Mouse (Mus musculus): Measurements from ENCODE around the gene Atrnl1. TPM values are rescaled to one million over a fixed set of nuclear protein-coding genes. Genes with fewer than 3 reads are reported as not detected.

Atrnl1 gene
- total and polyA plus RNA-seq, 2 experiments from 2014 or later, result 5.4 to 60.5 TPM

GRCm38 (mm10) chr19:57995015-57995414, 384.2 kb downstream of the Atrnl1 start:
- Histone ChIP-seq H3K4me1 (ENCODE audit: insufficient read depth, low read length) (no peaks in the 10 kb centered on the region), H3K4me2 (ENCODE audit: low read depth, low read length, poor library complexity, severe bottlenecking) (no peak overlapping the region), H3K27me3 (ENCODE audit: insufficient read depth, low read length) (no peaks in the 10 kb centered on the region), H3K36me3 (ENCODE audit: insufficient read depth, low read length) (no peaks in the 10 kb centered on the region), H3K27ac (ENCODE audit: low read depth, low read length) (no peak overlapping the region), H3K9me3 (ENCODE audit: low read length) (no peaks in the 10 kb centered on the region), H3K4me3 (ENCODE audit: low read depth, low read length) (no peak overlapping the region), H3K9ac (replicated peaks; ENCODE audit: low read length, poor library complexity, severe bottlenecking) (no peak overlapping the region)
- TF ChIP-seq CTCF (IDR thresholded peaks at IDR 0.05), result no peak
- ATAC-seq (ENCODE audit: low FRiP score) (no peak), DNase-seq (ENCODE audit: low spot score) (no peak)
- WGBS, result 96% methylated on average over 8 of the region's 8 CpGs

GRCm38 (mm10) chr19:57997961-57998360, 387.1 kb downstream of the Atrnl1 start:
- Histone ChIP-seq H3K36me3 (ENCODE audit: insufficient read depth, low read length) (no peaks in the 10 kb centered on the region), H3K27me3 (ENCODE audit: insufficient read depth, low read length) (no peaks in the 10 kb centered on the region), H3K9me3 (ENCODE audit: low read length) (no peaks in the 10 kb centered on the region), H3K27ac (ENCODE audit: low read depth, low read length) (no peak overlapping the region), H3K4me3 (ENCODE audit: low read depth, low read length) (no peak overlapping the region), H3K9ac (replicated peaks; ENCODE audit: low read length, poor library complexity, severe bottlenecking) (no peak overlapping the region), H3K4me1 (ENCODE audit: insufficient read depth, low read length) (no peaks in the 10 kb centered on the region), H3K4me2 (ENCODE audit: low read depth, low read length, poor library complexity, severe bottlenecking) (no peak overlapping the region)
- no peak for ATAC-seq (ENCODE audit: low FRiP score)
- 41% methylated on average over 4 of the region's 4 CpGs for WGBS
- TF ChIP-seq CTCF (IDR thresholded peaks at IDR 0.05), result peak; percentile 69
- DNase-seq (ENCODE audit: low spot score), result peak; percentile 62

GRCm38 (mm10) chr19:58011636-58012035, 400.8 kb downstream of the Atrnl1 start:
- H3K27me3 ChIP-seq (ENCODE audit: insufficient read depth, low read length), result no peaks in the 10 kb centered on the region
- no peaks in the 10 kb centered on the region for H3K36me3 ChIP-seq (ENCODE audit: insufficient read depth, low read length)
- H3K9ac ChIP-seq (replicated peaks; ENCODE audit: low read length, poor library complexity, severe bottlenecking), result no peak overlapping the region
- no peak overlapping the region for H3K27ac ChIP-seq (ENCODE audit: low read depth, low read length)
- TF ChIP-seq CTCF (IDR thresholded peaks at IDR 0.05), result no peak
- WGBS, result 84% methylated on average over 1 of the region's 1 CpGs
- no peak overlapping the region for H3K4me3 ChIP-seq (ENCODE audit: low read depth, low read length)
- H3K9me3 ChIP-seq (ENCODE audit: low read length), result no peaks in the 10 kb centered on the region
- H3K4me1 ChIP-seq (ENCODE audit: insufficient read depth, low read length), result no peaks in the 10 kb centered on the region
- DNase-seq (ENCODE audit: low spot score), result no peak
- H3K4me2 ChIP-seq (ENCODE audit: low read depth, low read length, poor library complexity, severe bottlenecking), result no peak overlapping the region
- no peak for ATAC-seq (ENCODE audit: low FRiP score)

DNA sequence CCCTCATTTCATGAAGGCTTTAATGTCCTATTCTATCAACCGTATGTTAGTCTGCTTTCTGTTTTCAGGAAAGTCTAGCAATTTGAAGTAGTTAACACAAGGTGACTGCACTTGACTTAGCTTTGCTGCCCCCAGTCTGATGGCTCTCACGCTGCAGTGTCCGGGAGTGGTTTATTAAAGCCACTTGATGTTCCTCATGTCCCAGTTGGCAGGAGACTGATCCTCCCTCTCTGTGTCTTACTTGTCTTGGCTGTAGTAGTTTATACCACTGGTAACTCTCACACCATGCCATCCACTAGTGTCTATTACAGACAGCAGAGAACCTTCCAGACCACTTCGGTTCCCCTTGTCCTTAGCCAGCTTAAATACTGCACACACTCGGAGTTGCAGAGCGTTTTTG, 404.9 kb downstream of the Atrnl1 start:
- H3K27ac ChIP-seq (ENCODE audit: low read depth, low read length), result no peak overlapping the region

GRCm38 (mm10) chr19:58016561-58017453, 406.0 kb downstream of the Atrnl1 start:
- Histone ChIP-seq H3K4me3 (ENCODE audit: low read depth, low read length) (no peak overlapping the region), H3K27ac (ENCODE audit: low read depth, low read length) (no peak overlapping the region), H3K36me3 (ENCODE audit: insufficient read depth, low read length) (no peaks in the 10 kb centered on the region), H3K27me3 (ENCODE audit: insufficient read depth, low read length) (no peaks in the 10 kb centered on the region), H3K9ac (replicated peaks; ENCODE audit: low read length, poor library complexity, severe bottlenecking) (no peak overlapping the region), H3K4me2 (ENCODE audit: low read depth, low read length, poor library complexity, severe bottlenecking) (no peak overlapping the region), H3K9me3 (ENCODE audit: low read length) (no peaks in the 10 kb centered on the region), H3K4me1 (ENCODE audit: insufficient read depth, low read length) (no peaks in the 10 kb centered on the region)
- WGBS, result 86% methylated on average over 9 of the region's 9 CpGs
- DNase-seq (ENCODE audit: low spot score) (no peak), ATAC-seq (ENCODE audit: low FRiP score) (no peak)
- no peak for TF ChIP-seq CTCF (IDR thresholded peaks at IDR 0.05)

More for the DNA sequence above, 404.9 kb downstream of the Atrnl1 start:
- DNase-seq (ENCODE audit: low spot score) (no peak), ATAC-seq (ENCODE audit: low FRiP score) (no peak)
- Histone ChIP-seq H3K36me3 (ENCODE audit: insufficient read depth, low read length) (no peaks in the 10 kb centered on the region), H3K4me3 (ENCODE audit: low read depth, low read length) (no peak overlapping the region), H3K4me1 (ENCODE audit: insufficient read depth, low read length) (no peaks in the 10 kb centered on the region), H3K9ac (replicated peaks; ENCODE audit: low read length, poor library complexity, severe bottlenecking) (no peak overlapping the region), H3K4me2 (ENCODE audit: low read depth, low read length, poor library complexity, severe bottlenecking) (no peak overlapping the region), H3K27me3 (ENCODE audit: insufficient read depth, low read length) (no peaks in the 10 kb centered on the region), H3K9me3 (ENCODE audit: low read length) (no peaks in the 10 kb centered on the region)
- TF ChIP-seq CTCF (IDR thresholded peaks at IDR 0.05), result no peak
- WGBS, result 91% methylated on average over 6 of the region's 6 CpGs

- no peaks in the 10 kb centered on the region for H3K4me1 ChIP-seq (ENCODE audit: insufficient read depth, low read length)
- no peak overlapping the region for H3K4me3 ChIP-seq (ENCODE audit: low read depth, low read length)
- H3K9ac ChIP-seq (replicated peaks; ENCODE audit: low read length, poor library complexity, severe bottlenecking), result no peak overlapping the region
- WGBS, result 92% methylated on average over 3 of the region's 3 CpGs
- H3K27me3 ChIP-seq (ENCODE audit: insufficient read depth, low read length), result no peaks in the 10 kb centered on the region
- no peaks in the 10 kb centered on the region for H3K36me3 ChIP-seq (ENCODE audit: insufficient read depth, low read length)
- no peak overlapping the region for H3K4me2 ChIP-seq (ENCODE audit: low read depth, low read length, poor library complexity, severe bottlenecking)
- no peaks in the 10 kb centered on the region for H3K9me3 ChIP-seq (ENCODE audit: low read length)
- DNase-seq (ENCODE audit: low spot score) (no peak), ATAC-seq (ENCODE audit: low FRiP score) (no peak)
- no peak overlapping the region for H3K27ac ChIP-seq (ENCODE audit: low read depth, low read length)
- no peak for TF ChIP-seq CTCF (IDR thresholded peaks at IDR 0.05)
Measured at GRCm38 (mm10) chr19:58017468-58017867, 406.6 kb downstream of the Atrnl1 start.
